Mouse (Mus musculus): ENCODE measurements around the gene Hint3. TPM values are rescaled to one million over a fixed set of nuclear protein-coding genes. Genes with fewer than 3 reads are reported as not detected.
A peak's percentile ranks its signal among the peaks of the same experiment; 100 is the strongest.
"Not testable (repeated sequence)": the region's sequence is repeated elsewhere in the genome, so short reads cannot be mapped to it uniquely, and the experiment has no call there.

The Hint3 gene
- 159 and 164 TPM in 2 replicates for polyA plus RNA-seq (2012; ENCODE audit: insufficient read depth, insufficient read length, missing spikeins)

GRCm38 (mm10) chr10:30629513-30629912 lies at the start of gene Hint3:
TSS of gene Hint3 (minus strand) at chr10:30629632.
- no peak within 1 kb of the TSS for H3K4me3 ChIP-seq (ENCODE audit: insufficient read depth, low read depth, low read length)

GRCm38 (mm10) chr10:30678051-30678450 lies 48.6 kb upstream of the Hint3 start:
- Histone ChIP-seq H3K4me3 (ENCODE audit: insufficient read depth, low read depth, low read length) (no peak overlapping the region), H3K27ac (replicated peaks; ENCODE audit: low read depth, low read length) (no peak overlapping the region), H3K4me1 (ENCODE audit: control insufficient read depth, insufficient read depth, insufficient read length, low read length) (no peaks in the 10 kb centered on the region)

More at GRCm38 (mm10) chr10:30629513-30629912, at the start of gene Hint3:
- no peak within 1 kb of the TSS for H3K27ac ChIP-seq (replicated peaks; ENCODE audit: low read depth, low read length)
- H3K4me1 ChIP-seq (ENCODE audit: control insufficient read depth, insufficient read depth, insufficient read length, low read length): no peaks in the 10 kb centered on the region

- Histone ChIP-seq H3K4me3 (ENCODE audit: insufficient read depth, low read depth, low read length) (no peak overlapping the region), H3K4me1 (ENCODE audit: control insufficient read depth, insufficient read depth, insufficient read length, low read length) (no peaks in the 10 kb centered on the region), H3K27ac (replicated peaks; ENCODE audit: low read depth, low read length) (no peak overlapping the region)
These were observed 45.4 kb upstream of the Hint3 start for GRCm38 (mm10) chr10:30674825-30675224.

- Histone ChIP-seq H3K4me3 (ENCODE audit: insufficient read depth, low read depth, low read length) (no peak overlapping the region), H3K27ac (replicated peaks; ENCODE audit: low read depth, low read length) (no peak overlapping the region), H3K4me1 (ENCODE audit: control insufficient read depth, insufficient read depth, insufficient read length, low read length) (no peaks in the 10 kb centered on the region)
These were observed 37.1 kb upstream of the Hint3 start for GRCm38 (mm10) chr10:30666580-30666979.

- Histone ChIP-seq H3K4me1 (ENCODE audit: control insufficient read depth, insufficient read depth, insufficient read length, low read length) (no peaks in the 10 kb centered on the region; the same call in 1 of the 2 replicates), H3K4me3 (ENCODE audit: insufficient read depth, low read depth, low read length) (no peak overlapping the region)
These were observed 31.3 kb upstream of the Hint3 start for GRCm38 (mm10) chr10:30660564-30661328.

GRCm38 (mm10) chr10:30655655-30656054 lies 26.2 kb upstream of the Hint3 start:
- Histone ChIP-seq H3K4me3 (ENCODE audit: insufficient read depth, low read depth, low read length) (peak overlapping the region; percentile 63), H3K27ac (replicated peaks; ENCODE audit: low read depth, low read length) (peak overlapping the region; percentile 71), H3K4me1 (ENCODE audit: control insufficient read depth, insufficient read depth, insufficient read length, low read length) (no peaks in the 10 kb centered on the region; the same call in 1 of the 2 replicates)

More at GRCm38 (mm10) chr10:30660564-30661328, 31.3 kb upstream of the Hint3 start:
- no peak overlapping the region for H3K27ac ChIP-seq (replicated peaks; ENCODE audit: low read depth, low read length)

GRCm38 (mm10) chr10:30647681-30648080 lies 18.2 kb upstream of the Hint3 start:
- Histone ChIP-seq H3K4me3 (ENCODE audit: insufficient read depth, low read depth, low read length) (no peak overlapping the region), H3K27ac (replicated peaks; ENCODE audit: low read depth, low read length) (no peak overlapping the region), H3K4me1 (ENCODE audit: control insufficient read depth, insufficient read depth, insufficient read length, low read length) (no peaks in the 10 kb centered on the region)

GRCm38 (mm10) chr10:30638216-30638615 lies 8.8 kb upstream of the Hint3 start:
- H3K4me3 ChIP-seq (ENCODE audit: insufficient read depth, low read depth, low read length): no peak overlapping the region
- no peaks in the 10 kb centered on the region for H3K4me1 ChIP-seq (ENCODE audit: control insufficient read depth, insufficient read depth, insufficient read length, low read length)
- H3K27ac ChIP-seq (replicated peaks; ENCODE audit: low read depth, low read length): no peak overlapping the region

GRCm38 (mm10) chr10:30636474-30637154 lies 7.2 kb upstream of the Hint3 start:
- not testable (repeated sequence) for H3K4me1 ChIP-seq (ENCODE audit: control insufficient read depth, insufficient read depth, insufficient read length, low read length); H3K4me3 ChIP-seq (ENCODE audit: insufficient read depth, low read depth, low read length); H3K27ac ChIP-seq (replicated peaks; ENCODE audit: low read depth, low read length)

GRCm38 (mm10) chr10:30632718-30633117 lies 3.3 kb upstream of the Hint3 start:
- H3K27ac ChIP-seq (replicated peaks; ENCODE audit: low read depth, low read length): no peak overlapping the region
- H3K4me1 ChIP-seq (ENCODE audit: control insufficient read depth, insufficient read depth, insufficient read length, low read length): no peaks in the 10 kb centered on the region
- H3K4me3 ChIP-seq (ENCODE audit: insufficient read depth, low read depth, low read length): no peak overlapping the region

- Histone ChIP-seq H3K4me3 (ENCODE audit: insufficient read depth, low read depth, low read length) (no peak overlapping the region), H3K4me1 (ENCODE audit: control insufficient read depth, insufficient read depth, insufficient read length, low read length) (no peaks in the 10 kb centered on the region), H3K27ac (replicated peaks; ENCODE audit: low read depth, low read length) (no peak overlapping the region)
These were observed 545 bp upstream of the Hint3 start for GRCm38 (mm10) chr10:30629977-30630376.

GRCm38 (mm10) chr10:30628444-30628843 lies 988 bp downstream of the Hint3 start:
- H3K27ac ChIP-seq (replicated peaks; ENCODE audit: low read depth, low read length); H3K4me3 ChIP-seq (ENCODE audit: insufficient read depth, low read depth, low read length); H3K4me1 ChIP-seq (ENCODE audit: control insufficient read depth, insufficient read depth, insufficient read length, low read length): not testable (repeated sequence)

GRCm38 (mm10) chr10:30627548-30627947 lies 1.9 kb downstream of the Hint3 start:
- no peak overlapping the region for H3K4me3 ChIP-seq (ENCODE audit: insufficient read depth, low read depth, low read length)
- H3K27ac ChIP-seq (replicated peaks; ENCODE audit: low read depth, low read length): no peak overlapping the region
- H3K4me1 ChIP-seq (ENCODE audit: control insufficient read depth, insufficient read depth, insufficient read length, low read length): 0 out of 2 replicates have a peak, but pooled peaks cover 2% of the 10 kb centered on the region

GRCm38 (mm10) chr10:30624161-30625019 lies 5.0 kb downstream of the Hint3 start:
- Histone ChIP-seq H3K27ac (replicated peaks; ENCODE audit: low read depth, low read length) (no peak overlapping the region), H3K4me1 (ENCODE audit: control insufficient read depth, insufficient read depth, insufficient read length, low read length) (peaks cover 2% of the 10 kb centered on the region; the same call in 1 of the 2 replicates), H3K4me3 (ENCODE audit: insufficient read depth, low read depth, low read length) (no peak overlapping the region)

GRCm38 (mm10) chr10:30622928-30623327 lies 6.5 kb downstream of the Hint3 start:
- peaks cover 2% of the 10 kb centered on the region; the same call in 1 of the 2 replicates for H3K4me1 ChIP-seq (ENCODE audit: control insufficient read depth, insufficient read depth, insufficient read length, low read length)
- no peak overlapping the region for H3K27ac ChIP-seq (replicated peaks; ENCODE audit: low read depth, low read length)
- no peak overlapping the region for H3K4me3 ChIP-seq (ENCODE audit: insufficient read depth, low read depth, low read length)
